Mouse (Mus musculus) frontal cortex, postnatal 10 days (tissue): Measurements from ENCODE around the gene Vmn1r62.
"Not testable (repeated sequence)": the region's sequence is repeated elsewhere in the genome, so short reads cannot be mapped to it uniquely, and the experiment has no call there.

Experiments
- DNase-seq, 2 experiments: peaks; one replicate each; pipeline ENCODE4 v3.0.0; 2022; ENCODE audit warnings: low spot score in 2 of 2, mixed read lengths in 1 of 2

The Vmn1r62 gene

GRCm38 (mm10) chr7:5673331-5673730, at the start of gene Vmn1r62:
TSS of gene Vmn1r62 (plus strand) at chr7:5673631.
- not testable (repeated sequence) for DNase-seq
